Comparison of ENCODE assay signal across 12 mouse cellular contexts in the genomic region with DNA sequence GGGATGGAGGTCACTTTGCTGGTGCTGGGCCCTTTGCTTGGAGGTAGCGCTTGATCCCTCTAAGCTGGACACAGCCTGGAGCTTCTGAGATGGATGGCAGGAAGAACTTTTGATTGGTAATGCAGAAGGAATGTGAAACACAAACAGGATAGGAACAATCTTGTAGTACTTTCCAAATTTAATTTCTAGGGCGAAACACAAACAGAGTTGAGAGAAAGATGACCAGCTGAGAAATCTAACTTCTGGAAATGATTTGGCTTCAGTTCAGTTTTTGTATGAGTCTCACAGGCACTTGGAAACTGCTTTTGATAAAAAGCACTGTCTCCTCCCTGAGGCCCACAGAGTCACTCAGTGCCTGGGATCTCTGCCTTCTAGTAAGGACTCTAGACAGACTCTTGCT. TPM values are rescaled to one million over a fixed set of nuclear protein-coding genes. Genes with fewer than 3 reads are reported as not detected.
DNase-seq lines count a peak whose midpoint lies in the region; ATAC-seq lines count a peak whose summit lies in the region.
"Had no signal": no experiment of that assay in that cellular context is flagged by ENCODE, and none has a peak within 500 bp of the region (broad histone marks: within the 10 kb centered on the region; RNA-seq: fewer than 3 reads in every experiment).

No protein-coding gene starts in this region.

- H3K9me3 ChIP-seq in embryonic facial prominence, embryonic 15.5 days (replicated peaks): no peaks in the 10 kb centered on the region
- no peaks in the 10 kb centered on the region for H3K9me3 ChIP-seq in intestine, embryonic 15.5 days
- no peaks in the 10 kb centered on the region for H3K9me3 ChIP-seq in forebrain, embryonic 15.5 days
- H3K9me3 ChIP-seq in forebrain, embryonic 11.5 days (ENCODE audit: control insufficient read depth, low read length): no peaks in the 10 kb centered on the region
- H3K9me3 ChIP-seq: liver, embryonic 13.5 days; midbrain, embryonic 10.5 days; neural tube, embryonic 13.5 days had no signal

- H3K4me2 ChIP-seq in embryonic facial prominence, embryonic 15.5 days (replicated peaks): no peak overlapping the region
- H3K4me2 ChIP-seq in intestine, embryonic 15.5 days (replicated peaks): no peak overlapping the region
- H3K4me2 ChIP-seq in forebrain, embryonic 15.5 days (replicated peaks): no peak overlapping the region
- H3K4me2 ChIP-seq in forebrain, embryonic 11.5 days (ENCODE audit: low read depth, low read length, severe bottlenecking): no peak overlapping the region
- H3K4me2 ChIP-seq: liver, embryonic 13.5 days; neural tube, embryonic 13.5 days had no signal

- H3K27me3 ChIP-seq in embryonic facial prominence, embryonic 15.5 days: no peaks in the 10 kb centered on the region
- no peaks in the 10 kb centered on the region for H3K27me3 ChIP-seq in intestine, embryonic 15.5 days (replicated peaks)
- no peaks in the 10 kb centered on the region for H3K27me3 ChIP-seq in forebrain, embryonic 15.5 days
- H3K27me3 ChIP-seq in forebrain, embryonic 11.5 days (ENCODE audit: control insufficient read depth, insufficient read depth, low read length): no peaks in the 10 kb centered on the region
- H3K27me3 ChIP-seq: liver, embryonic 13.5 days; neural tube, embryonic 13.5 days had no signal

- no peaks in the 10 kb centered on the region for H3K36me3 ChIP-seq in embryonic facial prominence, embryonic 15.5 days
- H3K36me3 ChIP-seq in intestine, embryonic 15.5 days: no peaks in the 10 kb centered on the region
- no peaks in the 10 kb centered on the region for H3K36me3 ChIP-seq in forebrain, embryonic 15.5 days
- H3K36me3 ChIP-seq in forebrain, embryonic 11.5 days (ENCODE audit: control insufficient read depth, insufficient read depth, low read length): no peaks in the 10 kb centered on the region
- H3K36me3 ChIP-seq: liver, embryonic 13.5 days; midbrain, embryonic 10.5 days; neural tube, embryonic 13.5 days had no signal

- 42% methylated on average over 2 of the region's 2 CpGs for WGBS in embryonic facial prominence, embryonic 15.5 days
- WGBS in intestine, embryonic 15.5 days: 38% methylated on average over 2 of the region's 2 CpGs
- 94% methylated on average over 2 of the region's 2 CpGs for WGBS in forebrain, embryonic 15.5 days
- 80% methylated on average over 2 of the region's 2 CpGs for WGBS in forebrain, embryonic 11.5 days

- no peak overlapping the region for H3K9ac ChIP-seq in embryonic facial prominence, embryonic 15.5 days
- H3K9ac ChIP-seq in intestine, embryonic 15.5 days: no peak overlapping the region
- no peak overlapping the region for H3K9ac ChIP-seq in forebrain, embryonic 15.5 days (replicated peaks)
- no peak overlapping the region for H3K9ac ChIP-seq in forebrain, embryonic 11.5 days (ENCODE audit: low read length)
- H3K9ac ChIP-seq: liver, embryonic 13.5 days; neural tube, embryonic 13.5 days had no signal

- no peak for ATAC-seq in embryonic facial prominence, embryonic 15.5 days (ENCODE audit: insufficient number of reproducible peaks, low FRiP score, low TSS enrichment, low read depth)
- peak; percentile 47; the same call in 1 of the 2 replicates for ATAC-seq in intestine, embryonic 15.5 days
- no peak for ATAC-seq in forebrain, embryonic 15.5 days (replicated peaks)
- no peak for ATAC-seq in forebrain, embryonic 11.5 days (replicated peaks; ENCODE audit: low FRiP score)
- ATAC-seq: forebrain, embryonic 16.5 days had no signal

- H3K4me3 ChIP-seq in embryonic facial prominence, embryonic 15.5 days (replicated peaks): no peak overlapping the region
- no peak overlapping the region for H3K4me3 ChIP-seq in intestine, embryonic 15.5 days (replicated peaks)
- H3K4me3 ChIP-seq in forebrain, embryonic 15.5 days: no peak overlapping the region
- no peak overlapping the region for H3K4me3 ChIP-seq in forebrain, embryonic 11.5 days (ENCODE audit: low read depth, low read length)
- H3K4me3 ChIP-seq: left cerebral cortex, adult 2 months; liver, embryonic 13.5 days; midbrain, embryonic 10.5 days; neural tube, embryonic 13.5 days had no signal

- peaks cover 21% of the 10 kb centered on the region for H3K4me1 ChIP-seq in embryonic facial prominence, embryonic 15.5 days
- H3K4me1 ChIP-seq in intestine, embryonic 15.5 days (replicated peaks): peaks cover 20% of the 10 kb centered on the region
- H3K4me1 ChIP-seq in forebrain, embryonic 15.5 days: no peaks in the 10 kb centered on the region
- no peaks in the 10 kb centered on the region for H3K4me1 ChIP-seq in forebrain, embryonic 11.5 days (replicated peaks; ENCODE audit: control insufficient read depth, insufficient read depth, low read length)
- H3K4me1 ChIP-seq: liver, embryonic 13.5 days had no signal

- DNase-seq in kidney, adult 9 months: peak; percentile 21
- no peak for DNase-seq in kidney, postnatal 25 days
- peak; percentile 76 for DNase-seq in skeletal muscle tissue, adult 2 months (ENCODE audit: low read depth, low spot score)
- no peak for DNase-seq in forebrain, embryonic 11.5 days (ENCODE audit: low spot score)
- DNase-seq: liver, embryonic 13.5 days had no signal

- peak overlapping the region; percentile 11; the same call in 1 of the 2 replicates for H3K27ac ChIP-seq in embryonic facial prominence, embryonic 15.5 days (replicated peaks)
- peak overlapping the region; percentile 73 for H3K27ac ChIP-seq in intestine, embryonic 15.5 days
- H3K27ac ChIP-seq in forebrain, embryonic 15.5 days (replicated peaks): no peak overlapping the region
- no peak overlapping the region for H3K27ac ChIP-seq in forebrain, embryonic 11.5 days (ENCODE audit: low read depth, low read length)
- H3K27ac ChIP-seq: left cerebral cortex, adult 2 months; liver, embryonic 13.5 days; midbrain, embryonic 10.5 days; neural tube, embryonic 13.5 days had no signal

RNA-seq across cellular contexts. Expression of a gene that starts 18.6 kb away (rescaled TPM):
- 72.3 and 77.4 TPM in 2 replicates for polyA plus RNA-seq in embryonic facial prominence, embryonic 15.5 days (2015; fragmentation: Nextera tagmentation; extraction: Ambion mirVana)
- polyA plus RNA-seq in intestine, embryonic 15.5 days (2015; fragmentation: Nextera tagmentation; extraction: Ambion mirVana): 41.0 and 42.8 TPM in 2 replicates
- polyA plus RNA-seq in forebrain, embryonic 15.5 days (2015; fragmentation: Nextera tagmentation; extraction: Ambion mirVana): 40.1 and 41.0 TPM in 2 replicates
- polyA plus RNA-seq in forebrain, embryonic 11.5 days (2014; fragmentation: Nextera tagmentation; extraction: Ambion mirVana): 24.8 and 31.4 TPM in 2 replicates

RNA-seq across cellular contexts. Expression of a gene that starts 42.9 kb away (rescaled TPM):
- 43.8 and 44.5 TPM in 2 replicates for polyA plus RNA-seq in embryonic facial prominence, embryonic 15.5 days (2015; fragmentation: Nextera tagmentation; extraction: Ambion mirVana)
- 35.7 and 38.6 TPM in 2 replicates for polyA plus RNA-seq in intestine, embryonic 15.5 days (2015; fragmentation: Nextera tagmentation; extraction: Ambion mirVana)
- polyA plus RNA-seq in forebrain, embryonic 15.5 days (2015; fragmentation: Nextera tagmentation; extraction: Ambion mirVana): 63.9 and 72.0 TPM in 2 replicates
- polyA plus RNA-seq in forebrain, embryonic 11.5 days (2014; fragmentation: Nextera tagmentation; extraction: Ambion mirVana): 45.2 and 48.8 TPM in 2 replicates

Comparison
In these comparisons a context has a peak if more than half of its experiments do, and no peak if none do; other contexts are left out.
1. DNase-seq: peak in kidney, adult 9 months (single experiment) and skeletal muscle tissue, adult 2 months (single experiment); none in kidney, postnatal 25 days (0 of 2) and forebrain, embryonic 11.5 days (single experiment).
2. H3K27ac ChIP-seq: peak in embryonic facial prominence, embryonic 15.5 days (single experiment) and intestine, embryonic 15.5 days (single experiment); none in forebrain, embryonic 15.5 days (single experiment) and forebrain, embryonic 11.5 days (single experiment).